Mouse (Mus musculus) urinary bladder, postnatal 10 days (tissue): ENCODE data around the gene Prkca.

Experiments
- DNase-seq: peaks from one replicate; pipeline ENCODE4 v3.0.0; 2022; ENCODE audit warnings: low spot score

Gene Prkca

GRCm38 (mm10) chr11:108343789-108344462 is at the start of gene Prkca:
Gene Prkca (minus strand): TSS chr11:108343928.
- peak; percentile 73 for DNase-seq

DNA sequence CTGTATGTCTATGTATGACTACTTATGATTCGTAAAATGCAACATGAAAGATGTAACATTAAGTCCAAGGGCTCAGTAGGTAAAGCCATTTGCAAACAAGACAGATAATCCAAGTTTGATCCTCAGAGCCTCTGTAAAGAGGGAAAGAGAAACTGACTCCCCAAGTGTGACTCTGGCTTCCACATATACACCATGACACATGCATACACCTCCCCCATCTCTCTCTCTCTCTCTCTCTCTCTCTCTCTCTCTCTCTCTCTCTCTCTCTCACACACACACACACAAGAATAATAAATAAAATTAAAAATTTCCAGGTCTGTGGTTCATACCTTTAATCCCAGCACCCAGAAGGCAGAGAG is 41.9 kb upstream of the Prkca start:
- DNase-seq: no peak

GRCm38 (mm10) chr11:108384920-108385665 is 41.4 kb upstream of the Prkca start:
- DNase-seq: no peak

- DNase-seq: no peak
Measured at GRCm38 (mm10) chr11:108382664-108383063, 38.9 kb upstream of the Prkca start.

DNA sequence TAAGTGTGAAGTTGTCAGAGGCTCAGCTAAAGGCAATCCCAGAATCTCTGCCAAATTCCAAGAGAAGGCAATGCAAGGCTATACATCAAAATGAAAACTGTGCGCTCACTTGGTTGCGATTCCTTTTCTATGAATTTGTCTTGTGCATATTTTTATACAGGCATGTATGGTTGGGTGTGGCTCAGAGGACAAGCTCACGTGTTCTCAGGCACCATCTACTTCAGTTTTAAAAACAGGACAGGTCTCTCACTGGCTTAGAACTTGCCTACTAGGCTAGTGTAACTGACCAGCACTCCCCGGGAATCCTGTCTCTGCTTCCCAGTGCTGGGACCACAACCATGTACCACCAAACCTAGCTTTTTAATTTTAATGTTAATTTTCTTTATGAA is 34.6 kb upstream of the Prkca start:
- no peak for DNase-seq

- DNase-seq: no peak
Measured at GRCm38 (mm10) chr11:108377680-108378362, 34.1 kb upstream of the Prkca start.

DNA sequence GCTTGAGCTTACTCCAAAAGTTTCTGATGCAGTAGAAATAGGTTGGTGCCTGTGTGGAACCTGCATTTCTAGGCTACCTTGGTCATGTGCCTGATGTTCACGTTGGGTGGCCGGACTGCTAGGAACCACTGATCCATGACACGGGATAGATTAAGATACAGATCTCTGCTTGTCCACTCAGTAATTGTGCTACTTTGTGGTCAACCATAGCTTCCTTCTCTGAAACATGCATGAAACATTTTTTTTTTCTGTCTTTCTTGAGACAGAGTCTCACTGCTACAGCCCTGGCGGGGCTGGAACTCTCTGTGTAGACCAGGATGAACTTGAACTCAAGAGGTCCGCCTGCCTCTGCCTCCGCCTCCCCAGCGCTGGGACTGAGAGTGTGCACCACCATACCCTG is 33.1 kb upstream of the Prkca start:
- no peak for DNase-seq

DNA sequence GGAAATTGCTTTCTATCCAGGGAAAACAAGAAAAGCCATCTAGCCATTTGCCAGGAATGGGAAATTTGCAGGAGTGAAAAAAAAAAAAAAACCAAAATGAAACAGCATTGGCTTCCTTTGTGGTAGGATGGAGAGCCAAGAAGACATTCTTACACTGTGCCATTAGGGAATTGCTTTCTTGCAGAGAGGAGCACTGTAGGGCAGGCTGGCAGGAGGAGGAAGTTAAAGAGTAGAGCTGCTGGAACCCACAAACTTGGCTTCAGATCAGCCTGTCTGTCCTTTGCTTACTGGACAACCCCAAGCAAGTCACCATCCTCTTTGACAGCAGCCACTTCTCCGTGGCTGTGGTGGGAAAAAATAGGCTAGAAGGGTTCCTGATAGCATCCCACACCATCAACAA is 23.3 kb upstream of the Prkca start:
- DNase-seq: no peak

- DNase-seq: no peak
Measured at GRCm38 (mm10) chr11:108365600-108365999, 21.9 kb upstream of the Prkca start.

- DNase-seq: no peak
Measured at GRCm38 (mm10) chr11:108364945-108365589, 21.3 kb upstream of the Prkca start.

DNA sequence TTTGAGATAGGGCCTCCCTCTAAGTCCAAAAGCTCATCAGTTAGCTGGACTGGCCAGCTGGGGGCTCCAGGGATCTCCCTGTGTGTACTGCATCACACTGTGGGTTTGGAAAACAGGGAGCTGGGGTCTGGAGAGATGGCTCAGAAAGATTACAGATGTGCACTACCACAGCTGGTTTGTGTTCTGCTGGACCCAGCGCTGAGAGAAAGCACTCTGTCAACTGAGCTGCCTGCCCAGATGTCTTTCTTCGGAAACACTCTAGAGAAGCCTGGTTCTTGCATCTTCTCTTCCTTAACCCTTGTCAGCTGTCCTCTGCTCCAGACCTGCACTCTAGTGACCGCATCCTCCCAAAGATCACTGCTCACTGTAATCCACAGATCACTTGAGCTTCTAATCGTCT is 20.3 kb upstream of the Prkca start:
- DNase-seq: no peak

GRCm38 (mm10) chr11:108362965-108363364 is 19.2 kb upstream of the Prkca start:
- no peak for DNase-seq

- no peak for DNase-seq
Measured at GRCm38 (mm10) chr11:108360983-108361382, 17.3 kb upstream of the Prkca start.

DNA sequence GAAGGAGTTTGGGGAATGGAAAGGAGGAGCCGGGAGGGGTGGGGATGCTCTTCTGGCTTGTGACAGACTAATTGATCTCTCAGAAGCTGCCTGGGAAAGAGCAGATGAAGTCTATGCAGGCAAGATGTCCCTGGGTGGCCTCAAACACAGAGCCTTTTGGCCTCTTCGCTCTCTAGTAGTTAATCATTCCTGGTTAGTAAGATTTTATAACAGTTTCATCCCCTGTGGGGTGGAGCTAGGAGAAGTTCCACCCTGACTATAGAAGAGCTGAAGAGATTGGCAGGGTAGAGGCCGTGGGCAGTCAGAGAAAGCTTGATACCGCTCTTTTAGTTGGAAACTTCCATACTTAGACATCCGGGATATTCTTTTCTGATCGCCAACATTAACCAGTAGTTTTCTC is 15.2 kb upstream of the Prkca start:
- no peak for DNase-seq

- DNase-seq: no peak
Measured at GRCm38 (mm10) chr11:108356020-108356419, 12.3 kb upstream of the Prkca start.

- no peak for DNase-seq
Measured at GRCm38 (mm10) chr11:108352842-108353388, 9.2 kb upstream of the Prkca start.

DNA sequence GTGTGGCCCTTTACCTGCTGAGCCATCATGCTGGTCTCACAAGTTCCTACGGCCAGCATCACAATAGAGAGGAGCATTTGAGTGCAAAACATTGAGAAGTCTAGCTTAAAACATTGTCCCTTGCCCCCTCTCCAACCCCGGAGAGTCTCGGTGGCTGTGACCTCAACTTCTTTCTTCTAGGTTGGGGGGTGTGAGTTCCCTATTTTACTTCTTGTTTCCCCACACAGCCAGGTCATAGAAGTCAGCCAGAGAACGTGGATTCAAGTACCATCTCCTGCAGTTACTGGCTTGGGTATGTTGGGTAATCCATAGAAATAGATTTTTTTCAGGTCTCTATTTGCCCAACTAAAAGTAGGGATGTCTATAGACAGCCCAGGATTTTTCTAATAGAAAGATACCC is 7.1 kb upstream of the Prkca start:
- DNase-seq: no peak

- DNase-seq: no peak
Measured at GRCm38 (mm10) chr11:108345321-108345720, 1.6 kb upstream of the Prkca start.

DNA sequence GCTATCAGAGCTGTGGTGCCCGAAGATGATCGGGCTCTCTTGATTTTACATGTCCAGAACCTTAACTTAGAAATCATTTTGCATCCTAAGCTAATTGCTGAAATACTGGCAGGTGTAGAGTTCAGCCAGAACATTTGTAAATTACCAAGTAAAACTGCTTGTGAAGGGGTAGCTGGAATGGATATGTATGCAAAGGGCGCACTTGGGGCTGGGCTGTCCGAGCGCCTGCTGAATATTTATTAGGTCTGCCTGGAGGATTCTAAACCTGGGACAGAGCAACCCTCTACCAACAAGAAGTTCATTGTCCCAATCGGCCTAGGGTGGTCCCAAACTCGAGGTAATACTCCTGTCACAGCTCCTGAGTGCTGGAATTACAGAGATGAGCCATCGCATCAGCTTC is 1.0 kb upstream of the Prkca start:
- no peak for DNase-seq

DNA sequence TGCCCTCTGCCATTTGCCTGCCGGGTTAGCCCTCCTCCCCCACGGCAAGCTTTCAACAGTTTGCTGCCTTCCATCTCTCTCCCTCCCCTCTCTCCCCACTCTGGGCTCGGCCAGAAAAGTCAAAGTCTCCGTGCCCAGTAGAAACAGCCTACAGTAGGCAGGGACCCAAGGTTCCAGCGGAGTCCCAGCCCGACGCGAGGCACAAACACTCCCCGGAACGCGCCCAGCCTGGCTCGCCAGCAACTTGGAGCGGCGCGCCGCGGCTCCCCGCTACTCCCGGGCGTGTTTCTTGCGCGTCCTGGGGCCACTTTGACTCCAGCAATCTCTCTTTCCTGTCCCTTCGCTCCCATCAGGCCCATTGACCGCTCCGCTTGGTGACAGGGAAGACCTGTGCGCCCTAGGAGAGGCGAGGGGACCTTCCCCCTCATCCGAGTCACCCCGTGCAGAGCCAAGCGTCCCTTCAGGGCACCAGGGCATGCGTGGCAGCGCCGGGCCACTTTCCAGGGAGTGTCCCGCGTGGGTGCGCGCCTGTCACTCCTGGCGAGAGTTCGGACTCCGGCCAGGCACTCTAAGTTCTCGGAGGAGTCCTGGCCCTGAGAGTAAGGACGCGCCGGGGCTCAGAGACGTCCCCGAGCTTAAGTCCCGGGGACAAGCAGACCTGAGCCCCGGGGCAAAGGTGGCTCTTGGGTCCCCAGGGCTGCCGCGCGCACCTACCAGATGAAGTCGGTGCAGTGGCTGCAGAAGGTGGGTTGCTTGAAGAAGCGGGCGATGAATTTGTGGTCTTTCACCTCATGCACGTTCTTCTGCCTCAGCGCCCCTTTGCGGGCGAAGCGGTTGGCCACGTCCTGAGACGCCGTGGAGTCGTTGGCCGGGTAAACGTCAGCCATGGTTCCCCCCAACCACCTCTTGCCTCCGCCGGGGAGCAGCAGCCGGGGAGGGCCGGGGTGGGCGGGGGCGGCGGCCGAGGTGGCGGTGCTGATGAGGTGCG is 653 bp downstream of the Prkca start, which contains the start of gene Apoh:
Apoh (plus strand) TSS at position 574 of the 988 bp plus-strand sequence.
- no peak for DNase-seq

GRCm38 (mm10) chr11:108341783-108342182 is 1.9 kb downstream of the Prkca start:
- DNase-seq: no peak
